Mouse (Mus musculus) kidney, postnatal 0 days (tissue): ENCODE measurements around the gene Aldh1a3. TPM values are rescaled to one million over a fixed set of nuclear protein-coding genes. Genes with fewer than 3 reads are reported as not detected.

ENCODE experiments used
- ATAC-seq: fragments of 200-750 bp; cut with Nextera tagmentation; replicated peaks from 2 replicates; pipeline ENCODE4 v1.8.0; 2017; ENCODE audit warnings: low read depth, moderate number of reproducible peaks, moderate TSS enrichment, moderate library complexity; ENCODE audit not compliant: low FRiP score
- DNase-seq: peaks from one replicate; pipeline ENCODE4 v3.0.0-alpha.2; 2016; ENCODE audit warnings: low spot score
- H3K27ac ChIP-seq: fragments of 300-500 bp; sonication (generic); 2 replicates; pipeline ENCODE4 v1.5.1; 2014; ENCODE audit warnings: mild to moderate bottlenecking
- H3K27me3 ChIP-seq: fragments of 300-500 bp; sonication (generic); 2 replicates; pipeline ENCODE4 v1.6.1; 2014; ENCODE audit warnings: low read length, mixed read lengths; ENCODE audit not compliant: insufficient read depth
- H3K36me3 ChIP-seq: fragments of 300-500 bp; sonication (generic); 2 replicates; pipeline ENCODE4 v1.6.1; 2014; ENCODE audit warnings: low read length, mixed read lengths; ENCODE audit not compliant: insufficient read depth
- H3K4me1 ChIP-seq: fragments of 300-500 bp; sonication (generic); replicated peaks from 2 replicates; pipeline ENCODE4 v1.6.1; 2014; ENCODE audit warnings: antibody characterized with exemption, low read length, mixed read lengths; ENCODE audit not compliant: insufficient read depth
- H3K4me2 ChIP-seq: fragments of 300-500 bp; sonication (generic); 2 replicates; pipeline ENCODE4 v1.6.1; 2014; ENCODE audit warnings: mild to moderate bottlenecking, low read length, moderate library complexity, mixed read lengths
- H3K4me3 ChIP-seq: fragments of 300-500 bp; sonication (generic); replicated peaks from 2 replicates; pipeline ENCODE4 v1.5.1; 2014; ENCODE audit warnings: low read depth, low read length
- H3K9ac ChIP-seq: fragments of 300-500 bp; sonication (generic); 2 replicates; pipeline ENCODE4 v1.6.1; 2014; ENCODE audit warnings: low read depth, low read length
- H3K9me3 ChIP-seq: fragments of 300-500 bp; sonication (generic); replicated peaks from 2 replicates; pipeline ENCODE4 v1.6.1; 2016; ENCODE audit warnings: low read length, inconsistent platforms, mixed read lengths
- CTCF ChIP-seq: IDR thresholded peaks from 2 replicates; pipeline ENCODE4 v1.5.1; 2016; ENCODE audit warnings: antibody characterized with exemption, low read depth, mild to moderate bottlenecking, moderate library complexity
- WGBS: fragments of 180-500 bp; shearing (Covaris S2); extraction: QIAGEN DNeasy Blood & Tissue Kit; methylation state at CpG from one replicate; pipeline ENCODE4 v1.1.7; 2014; 5-methylcytosine and 5-hydroxymethylcytosine counted together
- polyA plus RNA-seq: library from polyadenylated mRNA; unstranded; fragments of >200 nt; fragmentation: Nextera tagmentation; extraction: Ambion mirVana; gene quantifications from 2 replicates; pipeline ENCODE4 v1.2.1, GENCODE M21; 2015

Aldh1a3 gene
- polyA plus RNA-seq, 1 experiment from 2014 or later, result 47.0 TPM

DNA sequence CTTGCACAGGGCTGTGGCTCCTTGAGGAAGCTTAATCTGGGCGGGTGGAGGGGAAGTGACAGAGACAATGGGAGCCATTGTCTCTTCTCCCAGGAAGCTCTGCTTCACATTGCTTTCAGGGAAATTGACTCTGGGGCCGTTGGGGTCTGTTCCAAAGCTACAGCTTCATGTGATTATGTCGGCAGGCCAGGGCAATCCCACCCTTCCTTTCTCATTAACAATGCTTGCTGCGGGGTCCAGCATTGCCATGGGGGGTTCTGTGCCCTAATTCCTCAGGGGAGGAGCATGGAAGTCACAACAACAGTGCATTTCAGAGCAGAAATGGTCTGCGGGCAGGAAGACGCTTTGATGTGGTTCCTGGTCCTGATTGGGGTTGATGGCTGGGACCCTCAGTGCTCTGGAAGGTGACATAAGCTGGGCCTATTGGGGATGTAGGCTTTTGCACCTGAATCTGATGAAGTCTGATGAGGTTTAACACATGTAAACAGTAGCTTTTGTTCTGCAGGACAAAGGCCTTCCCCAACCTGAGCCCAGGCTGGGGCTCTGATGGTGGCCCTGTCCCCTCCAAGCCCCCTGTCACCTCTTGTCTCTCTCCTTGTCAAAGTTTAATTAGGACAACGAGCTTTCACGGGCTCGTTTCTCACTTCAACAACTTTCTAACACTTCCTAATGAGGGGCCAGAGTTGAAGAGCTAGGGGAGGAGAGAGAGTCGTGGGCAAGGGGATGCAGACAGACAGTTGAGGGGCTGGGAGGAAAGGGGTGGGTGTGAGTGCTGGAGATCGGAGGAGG is 18.0 kb upstream of the Aldh1a3 start:
- no peak for TF ChIP-seq CTCF
- ATAC-seq (no peak), DNase-seq (no peak)
- no peak overlapping the region for H3K9ac ChIP-seq
- no peaks in the 10 kb centered on the region for H3K27me3 ChIP-seq
- no peak overlapping the region for H3K27ac ChIP-seq
- H3K4me3 ChIP-seq, result no peak overlapping the region
- WGBS, result 41% methylated on average over 11 of the region's 11 CpGs
- H3K36me3 ChIP-seq, result no peaks in the 10 kb centered on the region
- peaks cover 18% of the 10 kb centered on the region for H3K4me1 ChIP-seq
- H3K9me3 ChIP-seq, result no peaks in the 10 kb centered on the region
- H3K4me2 ChIP-seq, result no peak overlapping the region

- no peak overlapping the region for H3K4me3 ChIP-seq
- no peak for TF ChIP-seq CTCF
- ATAC-seq, result no peak
These were observed 17.4 kb upstream of the Aldh1a3 start for GRCm38 (mm10) chr7:66444706-66445105.

GRCm38 (mm10) chr7:66442501-66443369 is 15.4 kb upstream of the Aldh1a3 start:
- Histone ChIP-seq H3K27me3 (no peaks in the 10 kb centered on the region), H3K4me3 (no peak overlapping the region), H3K36me3 (no peaks in the 10 kb centered on the region), H3K4me2 (no peak overlapping the region), H3K4me1 (peaks cover 18% of the 10 kb centered on the region), H3K9me3 (no peaks in the 10 kb centered on the region), H3K9ac (no peak overlapping the region), H3K27ac (peak overlapping the region; percentile 42; the same call in 1 of the 2 replicates)
- peak; percentile 62 for DNase-seq
- no peak for TF ChIP-seq CTCF
- ATAC-seq, result no peak
- WGBS, result 42% methylated on average over 15 of the region's 15 CpGs

More at GRCm38 (mm10) chr7:66444706-66445105, 17.4 kb upstream of the Aldh1a3 start:
- Histone ChIP-seq H3K36me3 (no peaks in the 10 kb centered on the region), H3K27ac (no peak overlapping the region), H3K27me3 (no peaks in the 10 kb centered on the region), H3K9me3 (no peaks in the 10 kb centered on the region), H3K4me2 (no peak overlapping the region), H3K9ac (no peak overlapping the region), H3K4me1 (peaks cover 17% of the 10 kb centered on the region)
- 78% methylated on average over 5 of the region's 5 CpGs for WGBS
- DNase-seq, result no peak

GRCm38 (mm10) chr7:66438787-66439669 is 11.7 kb upstream of the Aldh1a3 start:
- DNase-seq, result peak; percentile 77
- Histone ChIP-seq H3K9me3 (no peaks in the 10 kb centered on the region), H3K4me1 (peaks cover 18% of the 10 kb centered on the region), H3K4me3 (no peak overlapping the region), H3K27me3 (no peaks in the 10 kb centered on the region), H3K36me3 (no peaks in the 10 kb centered on the region), H3K9ac (no peak overlapping the region), H3K27ac (peak overlapping the region; percentile 54), H3K4me2 (no peak overlapping the region)
- WGBS, result 18% methylated on average over 12 of the region's 12 CpGs
- ATAC-seq, result peak; percentile 52; the same call in 1 of the 2 replicates
- TF ChIP-seq CTCF, result no peak

DNA sequence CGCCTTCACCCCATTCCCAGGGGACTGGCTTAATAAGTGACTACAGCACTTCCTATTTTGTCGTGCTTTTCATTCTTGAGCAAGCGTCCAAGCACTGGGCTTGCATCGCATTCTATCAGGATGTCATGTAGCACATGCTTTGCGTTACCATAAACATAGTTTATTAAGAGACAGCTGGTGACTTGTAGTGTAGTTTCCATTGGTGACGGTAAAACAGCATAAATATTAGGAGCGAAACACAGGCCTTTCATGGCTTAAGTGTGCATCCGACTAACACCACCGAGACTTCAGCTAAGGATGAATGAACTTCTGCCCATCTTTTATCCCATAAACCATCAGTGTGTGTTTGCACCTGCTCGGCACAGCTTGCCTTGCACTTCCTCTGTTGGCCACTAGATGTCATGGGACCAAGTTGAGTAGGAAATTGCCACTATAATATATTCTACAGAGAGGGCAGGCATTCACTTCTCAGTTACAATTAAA is 7.2 kb upstream of the Aldh1a3 start:
- Histone ChIP-seq H3K4me3 (no peak overlapping the region), H3K4me1 (peaks cover 3% of the 10 kb centered on the region; the same call in 1 of the 2 replicates), H3K27me3 (no peaks in the 10 kb centered on the region), H3K9me3 (no peaks in the 10 kb centered on the region), H3K27ac (no peak overlapping the region), H3K9ac (no peak overlapping the region), H3K4me2 (no peak overlapping the region), H3K36me3 (no peaks in the 10 kb centered on the region)
- ATAC-seq (no peak), DNase-seq (peak; percentile 82)
- 26% methylated on average over 10 of the region's 10 CpGs for WGBS
- peak; percentile 98 for TF ChIP-seq CTCF
